Mouse (Mus musculus) forebrain, embryonic 13.5 days (tissue): ENCODE data around the gene Trove2. TPM values are rescaled to one million over a fixed set of nuclear protein-coding genes. Genes with fewer than 3 reads are reported as not detected.

Source experiments
- polyA plus RNA-seq: library from polyadenylated mRNA; unstranded; fragments of >200 nt; fragmentation: Nextera tagmentation; extraction: Ambion mirVana; gene quantifications from 2 replicates; pipeline ENCODE4 v1.2.1, GENCODE M21; 2015

Trove2 gene
- polyA plus RNA-seq, 1 experiment from 2014 or later, result 46.1 TPM

Other genes starting within 250 kb of the Trove2 start
- 3.2 and 3.5 TPM in 2 replicates for gene B3galt2, start 136.4 kb downstream of the Trove2 start, polyA plus RNA-seq
- 24.0 and 30.6 TPM in 2 replicates for gene Cdc73, start 74.2 kb downstream of the Trove2 start, polyA plus RNA-seq
- 161 and 192 TPM in 2 replicates for gene Glrx2, start 60.7 kb downstream of the Trove2 start, polyA plus RNA-seq
- gene Uchl5, start 204 bp upstream of the Trove2 start, polyA plus RNA-seq, result 84.5 and 87.9 TPM in 2 replicates
- gene Rgs2, start 227.1 kb upstream of the Trove2 start, polyA plus RNA-seq, result 97.9 and 101 TPM in 2 replicates